Mouse (Mus musculus) CD4-positive, CD25-positive, alpha-beta regulatory T cell, adult 9 weeks (primary cell): ENCODE results near the gene Adamts2. TPM values are rescaled to one million over a fixed set of nuclear protein-coding genes. Genes with fewer than 3 reads are reported as not detected.

Experiments used
- polyA plus RNA-seq: library from polyadenylated mRNA; unstranded; fragments of 100-300 nt; shearing (Covaris generic); gene quantifications from one replicate; pipeline ENCODE4 v1.2.1, GENCODE M21; 2017

Gene Adamts2
- polyA plus RNA-seq, result not detected

DNA sequence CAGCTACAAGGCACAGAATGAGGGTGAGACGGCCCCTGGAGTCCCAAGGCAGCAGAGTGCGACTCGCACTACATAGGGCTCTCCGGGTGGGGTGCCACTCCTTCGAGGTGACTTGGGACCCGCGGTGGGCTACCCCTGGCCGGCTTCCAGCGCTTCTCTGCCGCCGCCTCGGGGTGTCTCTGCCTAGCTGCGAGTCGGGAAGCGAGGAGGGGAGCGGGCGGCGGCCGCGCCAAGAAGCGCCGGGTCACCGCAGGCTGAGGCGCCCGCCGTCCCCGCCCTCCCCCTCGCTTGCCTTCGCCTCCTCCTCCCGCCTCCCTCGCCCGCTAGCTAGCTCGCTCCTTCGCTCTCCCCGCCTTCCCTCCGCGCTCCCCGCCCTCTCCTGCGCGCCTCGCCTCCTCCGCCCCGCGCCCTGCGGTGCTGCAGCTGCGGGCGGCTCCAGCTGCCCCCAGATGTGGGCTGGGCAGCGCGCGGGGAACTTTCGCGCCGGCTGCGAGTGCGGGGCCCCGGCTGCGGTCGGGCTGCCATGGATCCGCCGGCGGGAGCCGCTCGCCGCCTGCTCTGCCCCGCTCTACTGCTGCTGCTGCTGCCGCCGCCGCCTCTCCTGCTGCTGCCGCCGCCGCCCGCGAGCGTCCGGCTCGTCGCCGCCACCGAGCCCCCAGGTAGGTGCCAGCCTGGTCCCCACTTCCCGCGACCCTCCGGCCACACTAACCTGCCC is at the start of gene Adamts2:
Gene Adamts2 (plus strand): TSS at position 444 of the 715 bp plus-strand sequence.

DNA sequence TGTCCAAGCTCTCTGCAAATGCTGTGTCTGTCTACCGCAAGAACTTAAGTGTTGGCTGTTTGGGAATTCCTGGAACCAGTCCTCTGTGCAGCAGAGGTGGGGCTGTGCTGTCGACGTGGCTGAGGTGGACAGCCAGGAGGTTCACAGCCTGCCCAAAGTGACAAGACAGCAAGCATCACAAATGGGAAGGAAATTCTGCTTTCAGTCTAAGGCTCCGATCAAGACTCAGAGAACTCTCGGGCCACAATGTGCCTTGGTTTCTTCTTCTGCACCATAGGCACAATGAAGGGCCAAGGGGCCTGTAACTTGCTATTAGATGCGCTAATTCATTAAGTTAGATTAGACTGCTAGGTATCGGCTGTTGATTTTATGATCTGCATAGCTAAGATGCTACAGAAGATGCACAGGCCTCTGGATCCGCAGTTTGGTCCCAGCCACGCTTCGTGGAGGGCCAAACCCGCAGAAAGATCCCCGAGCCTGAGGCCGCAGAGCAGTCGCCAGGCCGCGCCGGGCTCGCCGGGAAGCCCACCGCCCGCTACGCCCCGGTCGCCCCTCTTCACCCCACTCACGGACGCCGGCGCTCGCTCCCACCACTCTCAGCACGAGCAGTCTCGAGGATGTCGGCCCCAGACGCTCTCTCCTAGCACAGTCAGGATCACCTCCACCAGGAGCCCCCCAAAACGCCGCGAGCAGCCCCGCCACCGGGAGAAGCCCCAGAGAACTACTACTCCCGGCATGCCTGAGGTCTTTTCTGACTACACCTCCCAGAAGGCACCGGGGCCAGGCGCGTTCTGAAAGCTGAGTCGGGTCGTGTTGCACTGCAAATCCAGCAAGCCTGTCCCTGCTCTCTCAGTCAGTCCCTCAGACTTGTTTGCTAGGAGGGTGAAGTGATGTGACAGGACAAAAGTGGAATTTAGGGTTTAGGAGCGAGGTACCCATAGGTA is 225.4 kb downstream of the Adamts2 start, which contains the start of gene Zfp354c:
Gene Zfp354c (minus strand): TSS at position 715 of the 944 bp plus-strand sequence.

DNA sequence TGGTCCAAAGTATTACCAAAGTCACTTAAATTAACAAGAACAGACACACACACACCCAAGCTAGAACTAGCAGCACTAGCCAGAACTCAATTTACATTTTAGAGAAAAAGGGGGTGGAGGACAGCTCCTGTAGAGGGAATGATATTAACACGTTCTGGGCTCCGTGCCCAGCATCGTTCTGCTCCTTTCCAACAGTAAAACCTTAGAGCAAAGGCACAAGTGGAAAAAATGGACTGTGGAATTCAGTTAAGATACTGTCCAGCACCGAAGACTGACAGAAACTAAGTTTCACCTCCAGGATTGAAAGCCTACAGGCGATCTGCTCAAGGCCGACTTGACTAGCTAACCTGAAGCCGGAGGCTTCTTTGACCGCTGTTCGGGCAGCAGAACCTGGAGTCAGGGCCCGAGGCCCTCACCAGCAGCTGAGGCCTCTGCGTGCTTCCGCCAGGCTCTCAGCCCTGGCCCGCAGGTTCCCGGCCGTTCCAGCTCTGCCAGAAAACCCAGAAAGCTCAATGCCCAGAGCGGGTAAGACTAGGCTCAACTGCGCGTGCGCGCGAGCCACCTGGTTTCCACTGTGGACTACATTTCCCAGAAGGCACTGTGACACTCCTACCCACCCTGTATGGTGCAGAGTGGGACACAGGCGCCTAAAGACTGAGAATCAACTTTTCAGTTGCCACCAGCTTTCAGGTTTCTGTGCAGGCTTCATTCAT is 239.3 kb downstream of the Adamts2 start, which contains the start of gene Zfp879:
Gene Zfp879 (minus strand): TSS at position 530 of the 713 bp plus-strand sequence.

DNA sequence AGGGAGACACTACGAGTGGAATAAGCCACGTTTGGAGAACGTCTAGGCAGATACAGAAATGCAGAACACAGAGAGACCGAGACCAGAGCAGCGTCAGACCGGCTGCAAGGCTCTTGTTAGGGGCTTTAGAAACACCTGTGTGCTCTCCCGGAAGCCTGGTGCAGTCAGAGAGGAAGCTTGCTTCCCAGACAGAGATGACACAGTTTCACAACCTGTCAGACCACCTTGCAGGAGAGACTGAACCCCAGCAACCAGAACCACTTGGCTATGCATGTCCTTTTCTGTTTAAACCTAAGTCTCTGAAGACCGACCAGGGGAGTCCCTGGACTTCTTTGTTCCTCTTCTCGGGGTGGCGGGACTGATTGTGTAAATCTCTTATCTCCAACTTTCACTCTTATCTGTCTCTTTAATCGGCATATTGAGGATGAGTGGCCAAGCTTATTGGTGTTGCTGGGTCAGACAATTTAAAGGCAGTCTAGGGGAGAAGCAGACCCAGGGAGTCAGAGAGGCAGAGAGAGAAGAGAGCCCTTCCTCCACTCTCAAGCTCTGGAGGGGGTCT is 248.4 kb downstream of the Adamts2 start, which contains the start of gene Grm6:
Gene Grm6 (plus strand): TSS at position 509 of the 559 bp plus-strand sequence.

Other genes with a start within 250 kb of the Adamts2 start
- gene Cby3, start 247.6 kb upstream of the Adamts2 start, polyA plus RNA-seq, result not detected
- gene Hnrnph1, start 225.1 kb upstream of the Adamts2 start, polyA plus RNA-seq, result 268 TPM
- gene Rufy1, start 171.0 kb upstream of the Adamts2 start, polyA plus RNA-seq, result 12.5 TPM
- gene Zfp354c, start 225.6 kb downstream of the Adamts2 start, polyA plus RNA-seq, result 5.2 TPM
- gene Zfp879, start 239.5 kb downstream of the Adamts2 start, polyA plus RNA-seq, result not detected
- 0.14 TPM for gene Grm6, start 248.6 kb downstream of the Adamts2 start, polyA plus RNA-seq